Mouse (Mus musculus): ENCODE measurements at regions not wholly inside any gene's neighbourhood (a gene's known extent, or its start where the extent isn't known, plus 50 kb on each side); places are given as distances from the start of the nearest gene placed in this dataset.

GRCm38 (mm10) chr12:71397456-71397855 lies 87.8 kb downstream of the Dact1 start:
- Histone ChIP-seq H3K4me1 (ENCODE audit: insufficient read depth, low read length) (peaks cover 4% of the 10 kb centered on the region; the same call in 1 of the 2 replicates), H3K4me3 (ENCODE audit: low read length) (no peak overlapping the region), H3K27me3 (ENCODE audit: insufficient read depth, low read length) (no peaks in the 10 kb centered on the region), H3K9me3 (ENCODE audit: low read length) (no peaks in the 10 kb centered on the region), H3K9ac (replicated peaks; ENCODE audit: low read length) (no peak overlapping the region), H3K27ac (ENCODE audit: low read length) (no peak overlapping the region), H3K36me3 (ENCODE audit: insufficient read depth, low read length) (no peaks in the 10 kb centered on the region), H3K4me2 (replicated peaks; ENCODE audit: low read depth, low read length) (no peak overlapping the region)
- no peak for ATAC-seq (ENCODE audit: low FRiP score, low TSS enrichment)
- WGBS, result 94% methylated on average over 7 of the region's 7 CpGs

DNA sequence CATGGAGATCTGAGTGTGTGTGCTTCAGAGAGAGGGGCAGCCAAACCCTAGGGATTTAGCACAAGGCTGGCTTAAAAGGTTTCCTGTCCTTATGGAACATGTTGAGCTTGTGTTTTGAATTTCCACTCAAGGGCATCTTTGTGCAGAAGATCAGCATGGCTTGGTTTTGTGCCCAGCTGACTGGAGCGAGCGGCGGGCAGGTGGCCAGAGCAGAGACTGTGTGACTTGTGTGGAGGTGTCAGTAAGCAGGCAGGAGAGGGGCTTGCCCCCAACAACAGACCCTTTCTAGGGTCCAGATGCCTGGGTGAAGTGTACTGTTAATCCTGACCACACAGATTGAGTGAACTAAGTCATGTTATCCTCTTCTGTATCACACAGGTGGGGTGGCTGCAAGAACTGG lies 89.0 kb downstream of the Dact1 start:
- Histone ChIP-seq H3K4me2 (replicated peaks; ENCODE audit: low read depth, low read length) (no peak overlapping the region), H3K36me3 (ENCODE audit: insufficient read depth, low read length) (no peaks in the 10 kb centered on the region), H3K9me3 (ENCODE audit: low read length) (no peaks in the 10 kb centered on the region), H3K27ac (ENCODE audit: low read length) (no peak overlapping the region), H3K27me3 (ENCODE audit: insufficient read depth, low read length) (no peaks in the 10 kb centered on the region), H3K4me3 (ENCODE audit: low read length) (no peak overlapping the region), H3K4me1 (ENCODE audit: insufficient read depth, low read length) (peaks cover 4% of the 10 kb centered on the region; the same call in 1 of the 2 replicates), H3K9ac (replicated peaks; ENCODE audit: low read length) (no peak overlapping the region)
- 94% methylated on average over 3 of the region's 3 CpGs for WGBS
- no peak for ATAC-seq (ENCODE audit: low FRiP score, low TSS enrichment)

- Histone ChIP-seq H3K4me1 (ENCODE audit: insufficient read depth, low read length) (peaks cover 4% of the 10 kb centered on the region; the same call in 1 of the 2 replicates), H3K27ac (ENCODE audit: low read length) (no peak overlapping the region), H3K9ac (replicated peaks; ENCODE audit: low read length) (no peak overlapping the region), H3K9me3 (ENCODE audit: low read length) (no peaks in the 10 kb centered on the region), H3K4me3 (ENCODE audit: low read length) (no peak overlapping the region), H3K4me2 (replicated peaks; ENCODE audit: low read depth, low read length) (no peak overlapping the region), H3K36me3 (ENCODE audit: insufficient read depth, low read length) (no peaks in the 10 kb centered on the region), H3K27me3 (ENCODE audit: insufficient read depth, low read length) (no peaks in the 10 kb centered on the region)
- no peak for ATAC-seq (ENCODE audit: low FRiP score, low TSS enrichment)
- WGBS, result 86% methylated on average over 6 of the region's 6 CpGs
Measured at GRCm38 (mm10) chr12:71400201-71400600, 90.5 kb downstream of the Dact1 start.

DNA sequence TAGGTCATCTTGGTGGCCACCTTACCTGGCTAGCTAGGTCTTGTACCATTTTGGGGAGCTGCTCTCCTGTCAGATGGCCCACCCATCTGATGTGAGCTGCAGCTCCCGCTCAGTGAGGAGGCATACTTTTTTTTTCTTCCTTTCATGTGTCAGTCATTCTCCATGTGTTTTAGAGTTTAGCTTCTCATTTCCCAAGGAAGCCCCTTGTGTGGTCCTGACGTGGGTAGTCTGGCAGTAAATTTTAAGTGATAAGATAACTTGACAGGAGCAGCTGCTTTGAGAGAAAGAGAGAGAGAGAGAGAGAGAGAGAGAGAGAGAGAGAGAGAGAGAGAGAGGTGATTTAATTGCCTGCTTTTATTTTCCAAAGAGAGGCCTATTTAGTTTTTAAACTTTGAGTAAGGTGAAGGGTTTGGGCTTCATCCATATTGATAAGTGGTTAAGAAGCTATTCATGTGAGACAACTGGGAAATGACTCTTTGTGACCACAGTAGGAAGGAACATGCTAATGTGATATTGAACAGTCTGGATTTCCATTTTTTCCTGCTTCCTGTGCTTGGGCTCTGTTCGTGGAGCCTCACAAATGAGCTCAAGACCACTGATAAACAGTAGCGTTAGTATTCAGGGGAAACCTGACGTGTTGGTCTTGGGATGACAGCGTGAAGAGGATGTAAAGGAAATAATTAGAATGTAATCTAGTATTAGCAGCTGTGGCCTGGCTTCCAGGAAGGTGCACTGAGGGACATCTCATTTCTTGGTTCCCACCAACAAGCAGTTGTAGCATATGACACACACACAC lies 92.1 kb downstream of the Dact1 start:
- H3K27me3 ChIP-seq (ENCODE audit: insufficient read depth, low read length), result no peaks in the 10 kb centered on the region
- H3K27ac ChIP-seq (ENCODE audit: low read length), result no peak overlapping the region
- no peaks in the 10 kb centered on the region for H3K9me3 ChIP-seq (ENCODE audit: low read length)
- H3K9ac ChIP-seq (replicated peaks; ENCODE audit: low read length), result no peak overlapping the region
- H3K4me3 ChIP-seq (ENCODE audit: low read length), result no peak overlapping the region
- no peaks in the 10 kb centered on the region for H3K36me3 ChIP-seq (ENCODE audit: insufficient read depth, low read length)
- ATAC-seq (ENCODE audit: low FRiP score, low TSS enrichment), result no peak
- no peak overlapping the region for H3K4me2 ChIP-seq (replicated peaks; ENCODE audit: low read depth, low read length)
- WGBS, result 35% methylated on average over 6 of the region's 6 CpGs
- H3K4me1 ChIP-seq (ENCODE audit: insufficient read depth, low read length), result peaks cover 4% of the 10 kb centered on the region; the same call in 1 of the 2 replicates

- Histone ChIP-seq H3K9ac (replicated peaks; ENCODE audit: low read length) (no peak overlapping the region), H3K27me3 (ENCODE audit: insufficient read depth, low read length) (no peaks in the 10 kb centered on the region), H3K9me3 (ENCODE audit: low read length) (no peaks in the 10 kb centered on the region), H3K4me1 (ENCODE audit: insufficient read depth, low read length) (no peaks in the 10 kb centered on the region), H3K36me3 (ENCODE audit: insufficient read depth, low read length) (no peaks in the 10 kb centered on the region), H3K27ac (ENCODE audit: low read length) (no peak overlapping the region), H3K4me3 (ENCODE audit: low read length) (no peak overlapping the region), H3K4me2 (replicated peaks; ENCODE audit: low read depth, low read length) (no peak overlapping the region)
- ATAC-seq (ENCODE audit: low FRiP score, low TSS enrichment), result no peak
- WGBS, result 55% methylated on average over 3 of the region's 3 CpGs
Measured at GRCm38 (mm10) chr12:71407294-71407693, 97.6 kb downstream of the Dact1 start.

DNA sequence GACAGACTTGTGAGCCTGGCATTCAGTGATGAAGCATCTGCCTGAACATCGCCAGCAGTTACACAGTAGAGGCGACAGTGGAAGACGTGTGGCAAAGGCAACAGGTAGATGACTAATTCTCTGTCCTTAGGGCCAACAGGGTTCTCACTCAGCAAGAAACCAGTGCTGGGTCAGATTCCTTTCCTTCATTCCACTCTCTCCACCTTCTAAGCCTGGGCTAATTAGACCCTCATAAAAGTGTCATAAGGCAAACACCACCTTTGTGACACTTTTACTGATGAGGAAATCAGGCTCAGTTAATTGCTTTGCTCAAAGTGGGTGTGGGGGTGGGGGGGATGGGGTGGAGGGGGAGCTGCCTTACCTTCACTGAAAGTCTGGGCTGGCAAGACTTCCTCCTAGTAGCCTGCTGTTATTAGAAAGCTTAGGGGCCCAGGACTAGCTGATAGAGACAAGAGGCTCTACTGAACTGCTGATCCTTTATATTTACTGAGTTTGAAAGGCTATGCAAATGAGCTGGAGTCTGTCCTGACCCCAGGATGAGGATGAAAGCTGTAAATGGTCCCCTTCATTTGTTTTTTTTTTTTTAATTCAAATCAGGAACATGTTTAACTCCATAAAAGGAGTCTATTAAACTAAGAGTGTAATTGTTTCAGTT lies 98.8 kb downstream of the Dact1 start:
- WGBS, result 42% methylated on average over 3 of the region's 3 CpGs
- no peak overlapping the region for H3K4me3 ChIP-seq (ENCODE audit: low read length)

DNA sequence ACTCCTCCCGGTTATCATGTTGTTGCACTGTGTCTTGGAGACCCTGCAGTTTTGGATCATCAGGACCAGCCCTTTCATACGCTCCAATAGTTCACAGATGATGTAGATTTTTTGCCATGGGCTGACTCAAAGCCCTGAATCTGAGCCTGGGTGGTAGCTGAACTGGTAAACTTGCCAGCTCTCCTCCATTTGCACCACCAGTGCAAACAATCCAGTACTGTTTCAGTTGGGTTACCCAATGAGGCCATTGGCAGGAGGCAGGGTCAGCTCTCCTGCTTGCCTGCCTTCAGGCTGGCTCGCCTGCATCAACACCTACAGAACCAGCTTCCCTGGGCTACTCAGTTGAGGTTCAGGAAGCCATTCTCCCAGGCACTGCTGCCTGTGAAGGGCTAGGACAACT lies 102.6 kb downstream of the Dact1 start:
- 75% methylated on average over 3 of the region's 3 CpGs for WGBS
- Histone ChIP-seq H3K4me1 (ENCODE audit: insufficient read depth, low read length) (no peaks in the 10 kb centered on the region), H3K4me2 (replicated peaks; ENCODE audit: low read depth, low read length) (no peak overlapping the region), H3K36me3 (ENCODE audit: insufficient read depth, low read length) (no peaks in the 10 kb centered on the region), H3K4me3 (ENCODE audit: low read length) (no peak overlapping the region), H3K9me3 (ENCODE audit: low read length) (no peaks in the 10 kb centered on the region), H3K9ac (replicated peaks; ENCODE audit: low read length) (no peak overlapping the region), H3K27ac (ENCODE audit: low read length) (no peak overlapping the region), H3K27me3 (ENCODE audit: insufficient read depth, low read length) (no peaks in the 10 kb centered on the region)
- ATAC-seq (ENCODE audit: low FRiP score, low TSS enrichment), result no peak

More for the DNA sequence above, 98.8 kb downstream of the Dact1 start:
- no peak overlapping the region for H3K4me2 ChIP-seq (replicated peaks; ENCODE audit: low read depth, low read length)
- no peaks in the 10 kb centered on the region for H3K27me3 ChIP-seq (ENCODE audit: insufficient read depth, low read length)
- H3K27ac ChIP-seq (ENCODE audit: low read length), result no peak overlapping the region
- H3K9me3 ChIP-seq (ENCODE audit: low read length), result no peaks in the 10 kb centered on the region
- no peak for ATAC-seq (ENCODE audit: low FRiP score, low TSS enrichment)
- H3K9ac ChIP-seq (replicated peaks; ENCODE audit: low read length), result no peak overlapping the region
- H3K4me1 ChIP-seq (ENCODE audit: insufficient read depth, low read length), result no peaks in the 10 kb centered on the region
- H3K36me3 ChIP-seq (ENCODE audit: insufficient read depth, low read length), result no peaks in the 10 kb centered on the region

DNA sequence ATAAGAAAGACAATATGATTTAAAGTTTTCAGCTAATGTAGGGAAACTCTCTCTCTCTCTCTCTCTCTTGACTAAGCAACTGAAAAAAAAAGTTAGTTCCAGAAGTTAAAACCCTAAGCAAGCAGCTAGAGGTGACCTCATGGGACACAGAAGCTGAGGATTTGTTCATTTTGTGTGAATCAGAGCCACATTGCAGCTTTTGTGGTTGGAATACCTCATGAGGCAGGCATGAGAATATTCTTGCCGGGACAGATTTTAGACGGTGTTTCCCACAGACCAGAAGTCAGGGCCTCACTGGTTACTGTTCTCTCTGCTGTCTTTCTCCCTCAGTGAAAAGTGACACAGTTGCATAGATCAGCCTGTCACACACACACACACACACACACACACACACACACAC lies 107.3 kb downstream of the Dact1 start:
- Histone ChIP-seq H3K27ac (ENCODE audit: low read length) (no peak overlapping the region), H3K4me2 (replicated peaks; ENCODE audit: low read depth, low read length) (no peak overlapping the region), H3K36me3 (ENCODE audit: insufficient read depth, low read length) (no peaks in the 10 kb centered on the region), H3K27me3 (ENCODE audit: insufficient read depth, low read length) (no peaks in the 10 kb centered on the region), H3K4me1 (ENCODE audit: insufficient read depth, low read length) (peaks cover 6% of the 10 kb centered on the region; the same call in 1 of the 2 replicates), H3K4me3 (ENCODE audit: low read length) (no peak overlapping the region), H3K9ac (replicated peaks; ENCODE audit: low read length) (no peak overlapping the region), H3K9me3 (ENCODE audit: low read length) (no peaks in the 10 kb centered on the region)
- 82% methylated on average over 2 of the region's 2 CpGs for WGBS
- no peak for ATAC-seq (ENCODE audit: low FRiP score, low TSS enrichment)

- H3K4me1 ChIP-seq (ENCODE audit: insufficient read depth, low read length), result peaks cover 6% of the 10 kb centered on the region; the same call in 1 of the 2 replicates
- H3K9ac ChIP-seq (replicated peaks; ENCODE audit: low read length), result no peak overlapping the region
- H3K4me2 ChIP-seq (replicated peaks; ENCODE audit: low read depth, low read length), result no peak overlapping the region
- H3K36me3 ChIP-seq (ENCODE audit: insufficient read depth, low read length), result no peaks in the 10 kb centered on the region
- no peak overlapping the region for H3K27ac ChIP-seq (ENCODE audit: low read length)
- H3K9me3 ChIP-seq (ENCODE audit: low read length), result no peaks in the 10 kb centered on the region
- 51% methylated on average over 7 of the region's 7 CpGs for WGBS
- H3K27me3 ChIP-seq (ENCODE audit: insufficient read depth, low read length), result no peaks in the 10 kb centered on the region
- no peak for ATAC-seq (ENCODE audit: low FRiP score, low TSS enrichment)
- H3K4me3 ChIP-seq (ENCODE audit: low read length), result no peak overlapping the region
Measured at GRCm38 (mm10) chr12:71418186-71418585, 108.5 kb downstream of the Dact1 start.

DNA sequence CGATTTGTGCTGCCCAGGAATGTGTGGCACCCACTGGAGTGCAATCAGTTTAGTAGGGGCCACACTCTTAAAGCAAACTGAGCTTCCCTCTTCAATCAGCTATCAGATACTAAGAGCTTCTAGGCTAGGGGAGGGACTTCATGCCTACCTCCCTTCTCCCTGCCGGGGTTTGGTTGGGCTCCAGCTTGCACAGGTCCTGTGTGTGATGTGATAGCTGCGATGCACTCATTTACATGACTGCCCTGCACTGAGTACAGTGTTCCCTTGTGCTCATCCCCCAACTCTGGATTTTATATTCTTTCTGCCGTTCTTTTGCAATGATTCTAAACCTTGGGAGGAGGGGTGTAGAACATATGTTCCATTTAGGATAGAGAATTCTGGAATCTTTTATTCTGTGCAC lies 109.5 kb downstream of the Dact1 start:
- ATAC-seq (ENCODE audit: low FRiP score, low TSS enrichment), result peak; percentile 19; the same call in 1 of the 2 replicates
- Histone ChIP-seq H3K36me3 (ENCODE audit: insufficient read depth, low read length) (no peaks in the 10 kb centered on the region), H3K4me2 (replicated peaks; ENCODE audit: low read depth, low read length) (no peak overlapping the region), H3K4me3 (ENCODE audit: low read length) (no peak overlapping the region), H3K4me1 (ENCODE audit: insufficient read depth, low read length) (peaks cover 6% of the 10 kb centered on the region; the same call in 1 of the 2 replicates), H3K9ac (replicated peaks; ENCODE audit: low read length) (no peak overlapping the region), H3K27me3 (ENCODE audit: insufficient read depth, low read length) (no peaks in the 10 kb centered on the region), H3K27ac (ENCODE audit: low read length) (no peak overlapping the region), H3K9me3 (ENCODE audit: low read length) (no peaks in the 10 kb centered on the region)
- 41% methylated on average over 4 of the region's 4 CpGs for WGBS

Measured in kidney, embryonic 16.5 days (tissue).